Mouse (Mus musculus): ENCODE data around the gene Clca2. TPM values are rescaled to one million over a fixed set of nuclear protein-coding genes. Genes with fewer than 3 reads are reported as not detected.

Clca2 gene
- polyA plus RNA-seq (2015; fragmentation: Nextera tagmentation; extraction: Ambion mirVana), result 2.9 and 3.0 TPM in 2 replicates

DNA sequence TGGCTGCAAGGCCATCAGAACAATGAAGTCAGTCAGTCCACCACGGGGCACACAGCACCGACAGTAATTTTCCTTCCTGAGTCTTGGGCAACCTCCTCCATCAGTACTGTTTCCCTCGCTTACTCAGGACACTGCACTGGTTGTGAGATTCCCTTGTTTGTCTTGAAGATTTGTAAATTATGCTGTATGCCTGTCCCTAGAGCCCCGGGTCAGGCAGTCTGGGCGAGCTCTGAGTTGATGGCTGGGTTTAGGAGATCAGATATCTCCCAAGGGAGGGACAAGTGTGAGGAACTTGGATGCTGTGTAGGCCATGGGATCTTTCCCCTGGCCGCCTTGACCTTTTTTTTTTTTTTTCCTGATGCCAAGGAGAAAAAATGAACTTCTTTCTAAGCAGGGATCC is at the start of gene Clca2:
Gene Clca2, minus strand, starts transcription at position 153 of the 400 bp plus-strand sequence.
- H3K9me3 ChIP-seq (ENCODE audit: control insufficient read depth, low read length), result no peaks in the 10 kb centered on the region
- WGBS, result 61% methylated on average over 6 of the region's 6 CpGs

DNA sequence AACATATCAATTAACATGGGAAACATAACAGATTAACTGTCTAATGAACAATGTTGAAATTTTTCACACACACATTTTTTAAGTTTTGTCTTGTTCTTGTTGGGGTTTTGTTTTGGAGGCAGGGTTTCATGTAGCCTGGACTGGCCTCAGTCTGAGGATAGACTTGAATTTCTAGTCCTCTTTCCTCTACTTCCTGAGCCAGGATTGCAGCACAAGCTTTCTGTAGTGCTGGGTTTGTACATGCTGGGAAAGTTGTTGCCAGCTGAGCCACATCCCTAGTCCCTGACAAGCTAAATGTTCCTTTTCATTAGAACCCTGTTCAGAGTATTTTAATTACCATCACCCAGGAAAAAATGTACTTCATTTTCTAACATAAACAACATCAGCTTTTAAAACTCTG is 48.7 kb upstream of the Clca2 start:
- TF ChIP-seq CTCF (IDR thresholded peaks at IDR 0.05; ENCODE audit: low read depth) (no peak), EP300 (optimal IDR thresholded peaks at IDR 0.05) (no peak)
- Histone ChIP-seq H3K27ac (replicated peaks) (no peak overlapping the region), H3K9ac (ENCODE audit: low read length) (no peak overlapping the region), H3K4me1 (replicated peaks; ENCODE audit: control insufficient read depth, insufficient read depth) (no peaks in the 10 kb centered on the region), H3K36me3 (ENCODE audit: control insufficient read depth, insufficient read depth, low read length) (no peaks in the 10 kb centered on the region), H3K9me3 (ENCODE audit: control insufficient read depth, low read length) (no peaks in the 10 kb centered on the region), H3K4me2 (replicated peaks; ENCODE audit: low read depth) (no peak overlapping the region), H3K4me3 (ENCODE audit: low read depth, low read length) (no peak overlapping the region), H3K27me3 (ENCODE audit: control insufficient read depth, insufficient read depth, low read length) (no peaks in the 10 kb centered on the region)
- no peak for ATAC-seq (ENCODE audit: low FRiP score, low TSS enrichment)
- no peak for DNase-seq (ENCODE audit: low spot score)

More for the DNA sequence above, at the start of gene Clca2:
- TF ChIP-seq EP300 (optimal IDR thresholded peaks at IDR 0.05) (no peak), CTCF (IDR thresholded peaks at IDR 0.05; ENCODE audit: low read depth) (no peak)
- Histone ChIP-seq H3K4me3 (ENCODE audit: low read depth, low read length) (no peak within 1 kb of the TSS), H3K4me1 (replicated peaks; ENCODE audit: control insufficient read depth, insufficient read depth) (0 out of 2 replicates have a peak, but pooled peaks cover 3% of the 10 kb centered on the region), H3K27ac (replicated peaks) (peak within 1 kb of the TSS; percentile 45; the same call in 1 of the 2 replicates), H3K27me3 (ENCODE audit: control insufficient read depth, insufficient read depth, low read length) (no peaks in the 10 kb centered on the region), H3K9ac (ENCODE audit: low read length) (no peak within 1 kb of the TSS), H3K36me3 (ENCODE audit: control insufficient read depth, insufficient read depth, low read length) (no peaks in the 10 kb centered on the region), H3K4me2 (replicated peaks; ENCODE audit: low read depth) (0 out of 2 replicates have a peak within 1 kb of the TSS, but pooled peaks have one; percentile 14)
- no peak for DNase-seq (ENCODE audit: low spot score)
- ATAC-seq (ENCODE audit: low FRiP score, low TSS enrichment), result no peak

DNA sequence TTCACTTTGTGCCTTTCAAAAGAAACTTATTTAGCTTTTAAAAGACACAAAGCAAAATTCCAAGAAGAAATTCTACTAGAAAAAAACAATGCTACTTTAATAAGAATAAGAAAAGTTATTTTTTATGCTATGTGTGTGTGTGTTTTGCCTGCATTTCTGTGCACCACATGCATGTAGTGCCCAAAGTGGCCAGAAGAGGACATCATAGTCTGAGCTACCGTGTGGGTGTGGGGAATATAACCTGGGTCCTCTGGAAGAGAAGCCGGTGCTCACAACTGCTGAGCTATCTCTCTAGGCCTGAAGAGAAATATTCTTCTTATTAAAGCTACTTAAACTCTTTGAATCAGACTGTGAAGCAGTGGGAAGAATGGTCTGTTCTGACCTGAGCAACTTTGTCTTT is 48.2 kb upstream of the Clca2 start:
- Histone ChIP-seq H3K4me1 (replicated peaks; ENCODE audit: control insufficient read depth, insufficient read depth) (no peaks in the 10 kb centered on the region), H3K4me3 (ENCODE audit: low read depth, low read length) (no peak overlapping the region), H3K36me3 (ENCODE audit: control insufficient read depth, insufficient read depth, low read length) (no peaks in the 10 kb centered on the region), H3K27me3 (ENCODE audit: control insufficient read depth, insufficient read depth, low read length) (no peaks in the 10 kb centered on the region), H3K4me2 (replicated peaks; ENCODE audit: low read depth) (no peak overlapping the region), H3K9me3 (ENCODE audit: control insufficient read depth, low read length) (no peaks in the 10 kb centered on the region), H3K9ac (ENCODE audit: low read length) (no peak overlapping the region), H3K27ac (replicated peaks) (no peak overlapping the region)
- ATAC-seq (ENCODE audit: low FRiP score, low TSS enrichment) (no peak), DNase-seq (ENCODE audit: low spot score) (no peak)
- 75% methylated on average over 2 of the region's 2 CpGs for WGBS
- TF ChIP-seq EP300 (optimal IDR thresholded peaks at IDR 0.05) (no peak), CTCF (IDR thresholded peaks at IDR 0.05; ENCODE audit: low read depth) (peak; percentile 68)

DNA sequence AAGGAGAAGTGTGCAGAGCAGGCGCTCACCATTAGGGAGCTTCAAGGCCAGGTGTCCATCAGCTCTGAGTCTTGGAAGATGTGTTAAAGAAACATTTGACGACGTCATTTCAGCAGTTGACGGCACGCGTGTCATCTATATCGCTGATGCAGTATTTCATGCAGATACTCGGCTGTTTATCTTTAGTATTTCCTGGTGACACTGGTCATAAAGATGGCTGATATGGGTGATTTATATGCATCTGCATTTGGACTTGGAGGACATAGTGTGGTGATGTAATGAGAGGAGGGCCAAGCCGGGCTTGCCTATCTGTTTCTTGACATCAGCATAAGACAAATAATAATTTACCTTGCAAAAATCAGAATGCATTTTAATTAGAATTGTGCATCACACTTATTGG is 47.6 kb upstream of the Clca2 start:
- no peak for TF ChIP-seq CTCF (IDR thresholded peaks at IDR 0.05; ENCODE audit: low read depth)
- no peak for TF ChIP-seq EP300 (optimal IDR thresholded peaks at IDR 0.05)
- no peak overlapping the region for H3K27ac ChIP-seq (replicated peaks)
- H3K4me2 ChIP-seq (replicated peaks; ENCODE audit: low read depth), result no peak overlapping the region
- no peaks in the 10 kb centered on the region for H3K9me3 ChIP-seq (ENCODE audit: control insufficient read depth, low read length)
- ATAC-seq (ENCODE audit: low FRiP score, low TSS enrichment), result no peak
- H3K36me3 ChIP-seq (ENCODE audit: control insufficient read depth, insufficient read depth, low read length), result no peaks in the 10 kb centered on the region
- 93% methylated on average over 9 of the region's 9 CpGs for WGBS
- no peaks in the 10 kb centered on the region for H3K4me1 ChIP-seq (replicated peaks; ENCODE audit: control insufficient read depth, insufficient read depth)
- no peak overlapping the region for H3K9ac ChIP-seq (ENCODE audit: low read length)
- DNase-seq (ENCODE audit: low spot score), result no peak
- no peak overlapping the region for H3K4me3 ChIP-seq (ENCODE audit: low read depth, low read length)
- no peaks in the 10 kb centered on the region for H3K27me3 ChIP-seq (ENCODE audit: control insufficient read depth, insufficient read depth, low read length)

DNA sequence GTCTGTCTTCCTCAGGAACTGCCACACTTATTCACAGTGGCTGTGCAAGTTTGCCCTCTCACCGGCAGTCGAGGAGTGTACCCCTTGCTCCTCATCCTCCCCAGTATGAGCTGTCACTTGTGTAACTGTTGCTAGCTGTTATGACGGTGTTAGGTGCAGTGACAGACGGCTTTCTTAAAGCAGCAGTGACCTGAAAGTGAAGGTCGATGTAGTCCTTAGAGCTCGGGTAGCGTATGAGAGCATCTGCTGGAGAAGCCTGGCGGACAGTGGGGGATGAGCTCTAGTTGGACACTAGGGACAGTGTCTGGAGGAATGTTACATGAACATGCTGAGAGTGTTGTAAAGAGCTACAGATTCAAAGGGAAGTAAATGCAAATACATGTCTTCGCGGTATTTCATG is 44.6 kb upstream of the Clca2 start:
- H3K4me1 ChIP-seq (replicated peaks; ENCODE audit: control insufficient read depth, insufficient read depth), result no peaks in the 10 kb centered on the region
- no peaks in the 10 kb centered on the region for H3K36me3 ChIP-seq (ENCODE audit: control insufficient read depth, insufficient read depth, low read length)
- H3K4me3 ChIP-seq (ENCODE audit: low read depth, low read length), result no peak overlapping the region
- WGBS, result 88% methylated on average over 10 of the region's 10 CpGs
- no peaks in the 10 kb centered on the region for H3K27me3 ChIP-seq (ENCODE audit: control insufficient read depth, insufficient read depth, low read length)
- H3K27ac ChIP-seq (replicated peaks), result no peak overlapping the region
- H3K9me3 ChIP-seq (ENCODE audit: control insufficient read depth, low read length), result no peaks in the 10 kb centered on the region
- no peak overlapping the region for H3K4me2 ChIP-seq (replicated peaks; ENCODE audit: low read depth)
- DNase-seq (ENCODE audit: low spot score) (no peak), ATAC-seq (ENCODE audit: low FRiP score, low TSS enrichment) (no peak)
- no peak overlapping the region for H3K9ac ChIP-seq (ENCODE audit: low read length)
- no peak for TF ChIP-seq CTCF (IDR thresholded peaks at IDR 0.05; ENCODE audit: low read depth)

DNA sequence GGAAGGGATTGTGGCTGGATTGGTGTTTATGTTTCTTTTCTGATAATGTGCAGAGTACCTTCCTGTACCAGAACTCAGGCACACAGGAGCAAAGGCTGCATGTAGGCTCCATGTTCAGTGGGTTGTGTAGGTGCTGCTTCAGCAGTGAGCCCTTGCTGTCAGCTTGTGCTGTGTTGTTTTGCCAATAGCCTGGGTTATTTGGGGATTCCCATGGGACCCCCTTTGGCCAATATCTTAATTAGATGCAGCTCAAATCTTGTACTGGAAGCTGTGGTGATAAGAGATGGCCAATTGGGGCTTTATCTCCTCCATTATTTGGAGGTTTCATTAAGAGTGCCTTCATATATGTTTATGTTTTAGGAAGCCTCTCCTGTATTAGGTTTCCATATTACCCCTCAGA is 43.7 kb upstream of the Clca2 start:
- Histone ChIP-seq H3K4me3 (ENCODE audit: low read depth, low read length) (no peak overlapping the region), H3K9me3 (ENCODE audit: control insufficient read depth, low read length) (no peaks in the 10 kb centered on the region), H3K27ac (replicated peaks) (no peak overlapping the region), H3K4me2 (replicated peaks; ENCODE audit: low read depth) (no peak overlapping the region), H3K9ac (ENCODE audit: low read length) (no peak overlapping the region), H3K4me1 (replicated peaks; ENCODE audit: control insufficient read depth, insufficient read depth) (no peaks in the 10 kb centered on the region), H3K27me3 (ENCODE audit: control insufficient read depth, insufficient read depth, low read length) (no peaks in the 10 kb centered on the region), H3K36me3 (ENCODE audit: control insufficient read depth, insufficient read depth, low read length) (no peaks in the 10 kb centered on the region)
- TF ChIP-seq EP300 (optimal IDR thresholded peaks at IDR 0.05) (no peak), CTCF (IDR thresholded peaks at IDR 0.05; ENCODE audit: low read depth) (no peak)
- DNase-seq (ENCODE audit: low spot score) (no peak), ATAC-seq (ENCODE audit: low FRiP score, low TSS enrichment) (no peak)
